Mouse (Mus musculus) lung, embryonic 15.5 days (tissue): Measurements from ENCODE around the gene Trim71. TPM values are rescaled to one million over a fixed set of nuclear protein-coding genes. Genes with fewer than 3 reads are reported as not detected.

Source experiments
- ATAC-seq: fragments of 200-750 bp; cut with Nextera tagmentation; 2 replicates; pipeline ENCODE4 v1.8.0; 2017; ENCODE audit warnings: moderate number of reproducible peaks, borderline replicate concordance; ENCODE audit not compliant: low FRiP score, low TSS enrichment; ENCODE audit errors: extremely low read depth
- H3K27ac ChIP-seq: fragments of 300-500 bp; sonication (generic); 2 replicates; pipeline ENCODE4 v1.5.1; 2015; ENCODE audit warnings: moderate library complexity, mild to moderate bottlenecking, inconsistent platforms
- H3K27me3 ChIP-seq: fragments of 300-500 bp; sonication (generic); 2 replicates; pipeline ENCODE4 v1.6.1; 2015; ENCODE audit warnings: inconsistent platforms
- H3K36me3 ChIP-seq: fragments of 300-500 bp; sonication (generic); 2 replicates; pipeline ENCODE4 v1.6.1; 2015; ENCODE audit warnings: inconsistent platforms
- H3K4me1 ChIP-seq: fragments of 300-500 bp; sonication (generic); 2 replicates; pipeline ENCODE4 v1.6.1; 2015; ENCODE audit warnings: inconsistent platforms
- H3K4me2 ChIP-seq: fragments of 300-500 bp; sonication (generic); 2 replicates; pipeline ENCODE4 v1.6.1; 2015; ENCODE audit warnings: inconsistent platforms, mild to moderate bottlenecking, moderate library complexity
- H3K4me3 ChIP-seq: fragments of 300-500 bp; sonication (generic); 2 replicates; pipeline ENCODE4 v1.5.1; 2015; ENCODE audit warnings: mild to moderate bottlenecking, inconsistent platforms
- H3K9ac ChIP-seq: fragments of 300-500 bp; sonication (generic); 2 replicates; pipeline ENCODE4 v1.6.1; 2015; ENCODE audit warnings: inconsistent platforms
- H3K9me3 ChIP-seq: fragments of 300-500 bp; sonication (generic); 2 replicates; pipeline ENCODE4 v1.6.1; 2016; ENCODE audit warnings: inconsistent platforms
- WGBS: fragments of 180-500 bp; shearing (Covaris S2); methylation state at CpG from one replicate; pipeline ENCODE4 v1.1.7; 2015; 5-methylcytosine and 5-hydroxymethylcytosine counted together
- polyA plus RNA-seq: library from polyadenylated mRNA; unstranded; fragments of >200 nt; fragmentation: Nextera tagmentation; extraction: Ambion mirVana; gene quantifications from 2 replicates; pipeline ENCODE4 v1.2.1, GENCODE M21; 2015

The Trim71 gene
- polyA plus RNA-seq, 1 experiment from 2014 or later: 1.2 TPM

GRCm38 (mm10) chr9:114465442-114465841 is 98.7 kb downstream of the Trim71 start:
- H3K4me1 ChIP-seq: no peaks in the 10 kb centered on the region
- H3K27ac ChIP-seq: no peak overlapping the region
- H3K9me3 ChIP-seq: no peaks in the 10 kb centered on the region
- WGBS: 61% methylated on average over 6 of the region's 6 CpGs
- H3K4me2 ChIP-seq: no peak overlapping the region
- H3K4me3 ChIP-seq: no peak overlapping the region
- H3K36me3 ChIP-seq: peaks cover 3% of the 10 kb centered on the region; the same call in 1 of the 2 replicates
- H3K9ac ChIP-seq: no peak overlapping the region
- no peaks in the 10 kb centered on the region for H3K27me3 ChIP-seq
- ATAC-seq: no peak

- Histone ChIP-seq H3K27me3 (no peaks in the 10 kb centered on the region), H3K4me3 (no peak overlapping the region), H3K4me1 (no peaks in the 10 kb centered on the region), H3K9ac (no peak overlapping the region), H3K36me3 (peaks cover 14% of the 10 kb centered on the region), H3K27ac (no peak overlapping the region), H3K4me2 (no peak overlapping the region), H3K9me3 (no peaks in the 10 kb centered on the region)
- no peak for ATAC-seq
- WGBS: 93% methylated on average over 7 of the region's 7 CpGs
These were observed 101.6 kb downstream of the Trim71 start for GRCm38 (mm10) chr9:114462569-114462968.

- peaks cover 15% of the 10 kb centered on the region for H3K36me3 ChIP-seq
- H3K27ac ChIP-seq: no peak overlapping the region
- no peak overlapping the region for H3K4me2 ChIP-seq
- no peaks in the 10 kb centered on the region for H3K9me3 ChIP-seq
- 67% methylated on average over 3 of the region's 3 CpGs for WGBS
- H3K9ac ChIP-seq: no peak overlapping the region
- H3K4me3 ChIP-seq: no peak overlapping the region
- no peaks in the 10 kb centered on the region for H3K27me3 ChIP-seq
- ATAC-seq: no peak
- no peaks in the 10 kb centered on the region for H3K4me1 ChIP-seq
These were observed 105.7 kb downstream of the Trim71 start for GRCm38 (mm10) chr9:114458436-114458835.

Other genes starting within 250 kb of the Trim71 start
- gene Bcl2a1c, start 234.2 kb downstream of the Trim71 start, polyA plus RNA-seq: 0.39 TPM in 1 of 2 replicates, not detected in the other
- gene Crtap, start 173.7 kb downstream of the Trim71 start, polyA plus RNA-seq: 153 and 159 TPM in 2 replicates
- 42.6 and 47.7 TPM in 2 replicates for gene Glb1, start 163.3 kb downstream of the Trim71 start, polyA plus RNA-seq
- 9.5 and 10.1 TPM in 2 replicates for gene Tmppe, start 163.3 kb downstream of the Trim71 start, polyA plus RNA-seq
- 0.37 TPM in 1 of 2 replicates, not detected in the other for gene Ccr4, start 59.5 kb downstream of the Trim71 start, polyA plus RNA-seq
- gene C130032M10Rik, start 48.7 kb downstream of the Trim71 start, polyA plus RNA-seq: 0.23 TPM in 1 of 2 replicates, not detected in the other
- 63.0 and 65.3 TPM in 2 replicates for gene Cnot10, start 75.8 kb upstream of the Trim71 start, polyA plus RNA-seq
- 51.3 and 60.3 TPM in 2 replicates for gene Dync1li1, start 124.4 kb upstream of the Trim71 start, polyA plus RNA-seq
- gene Cmtm6, start 166.7 kb upstream of the Trim71 start, polyA plus RNA-seq: 60.1 and 66.5 TPM in 2 replicates
- gene Cmtm7, start 217.5 kb upstream of the Trim71 start, polyA plus RNA-seq: 91.3 and 91.8 TPM in 2 replicates